Mouse (Mus musculus) urinary bladder, postnatal 25 days (tissue): Measurements from ENCODE around the gene Srsf7.
"Not testable (repeated sequence)": the region's sequence is repeated elsewhere in the genome, so short reads cannot be mapped to it uniquely, and the experiment has no call there.

ENCODE experiments used
- DNase-seq: peaks from one replicate; pipeline ENCODE4 v3.0.0; 2022; ENCODE audit warnings: low spot score

Gene Srsf7

DNA sequence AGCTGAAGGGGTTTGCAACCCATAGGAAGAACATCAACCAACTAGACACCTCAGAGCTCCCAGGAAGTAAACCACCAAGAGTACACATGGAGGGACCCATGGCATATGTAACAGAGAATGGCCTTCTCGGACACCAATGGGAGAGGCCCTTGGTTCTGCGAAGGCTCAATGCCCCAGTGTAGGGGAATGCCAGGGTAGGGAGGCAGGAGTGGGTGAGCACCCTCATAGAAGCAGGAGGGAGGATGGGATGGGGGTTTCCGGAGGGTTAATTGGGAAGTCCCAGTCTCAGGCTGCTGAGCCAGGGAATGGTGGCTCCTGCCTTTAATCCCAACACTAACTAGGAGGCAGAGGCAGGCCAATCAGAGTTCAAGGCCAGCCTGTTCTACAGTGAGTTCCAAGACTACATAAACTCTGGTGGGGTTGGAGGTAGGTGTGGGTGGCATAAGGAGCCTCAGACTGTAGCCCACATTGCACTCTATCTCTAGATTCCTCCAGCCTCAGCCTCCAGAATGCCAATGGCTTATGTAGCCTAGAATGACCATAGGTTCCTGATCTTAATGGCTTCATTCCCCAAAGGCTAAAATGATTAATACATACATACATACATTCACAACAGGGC lies 7.8 kb downstream of the Srsf7 start:
- DNase-seq, result no peak

DNA sequence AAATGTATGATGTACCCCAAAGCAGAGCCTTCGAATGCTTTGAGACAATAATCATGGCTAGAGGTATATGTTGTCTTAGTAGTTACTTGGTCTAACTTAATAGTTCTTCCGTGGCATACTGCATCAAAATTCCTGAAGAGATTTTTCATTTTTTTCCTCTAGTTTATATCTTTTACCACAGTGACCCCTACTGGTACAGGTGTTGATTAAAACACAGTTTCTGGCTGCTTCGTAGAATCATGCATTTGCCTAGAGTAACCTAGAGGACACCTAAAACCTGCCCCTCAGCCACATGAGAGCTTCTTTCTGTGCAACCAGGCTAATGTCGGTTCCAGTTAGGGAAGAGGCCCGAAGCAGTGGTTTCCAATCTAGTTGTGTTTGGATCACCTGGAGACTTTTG lies 14.0 kb downstream of the Srsf7 start:
- DNase-seq, result no peak

DNA sequence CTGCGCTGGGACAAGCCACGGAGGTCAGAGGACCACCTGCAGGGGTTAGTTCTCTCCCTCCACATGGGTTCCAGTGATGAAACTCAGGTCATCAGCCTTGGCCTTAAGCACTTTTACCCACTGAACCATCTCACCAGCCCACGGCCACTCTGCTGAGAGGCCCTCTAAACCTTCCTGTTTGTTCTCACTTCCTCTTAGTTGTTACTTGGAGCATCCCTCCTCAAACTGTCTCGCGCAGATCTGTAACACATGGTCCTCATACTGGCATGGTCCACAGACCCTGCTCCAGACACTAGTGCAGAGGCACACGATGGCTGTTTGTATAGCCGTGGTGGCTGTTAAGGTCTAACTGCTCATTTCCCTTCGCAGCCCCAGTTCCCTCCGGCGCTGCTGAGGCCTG lies 23.5 kb downstream of the Srsf7 start:
- DNase-seq, result no peak

DNA sequence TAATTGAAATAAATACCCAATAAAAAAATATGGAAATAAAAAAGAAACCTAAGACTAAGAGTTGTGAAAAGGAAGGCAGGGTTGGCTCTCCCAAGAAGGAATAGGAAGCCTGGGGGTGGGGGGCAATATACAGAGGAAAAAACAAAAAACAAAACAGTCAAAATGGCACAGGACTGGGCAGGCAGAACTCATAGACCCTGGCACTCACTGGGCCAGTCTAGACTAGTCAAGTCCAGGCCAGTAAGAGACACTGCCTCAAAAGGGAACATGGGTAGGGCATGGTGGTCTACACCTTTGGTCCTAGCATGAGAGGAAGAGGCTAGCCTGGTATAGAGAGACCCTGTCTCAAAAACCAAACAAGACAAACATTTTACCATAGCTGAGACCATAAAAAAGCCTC lies 26.6 kb downstream of the Srsf7 start:
- DNase-seq, result no peak

DNA sequence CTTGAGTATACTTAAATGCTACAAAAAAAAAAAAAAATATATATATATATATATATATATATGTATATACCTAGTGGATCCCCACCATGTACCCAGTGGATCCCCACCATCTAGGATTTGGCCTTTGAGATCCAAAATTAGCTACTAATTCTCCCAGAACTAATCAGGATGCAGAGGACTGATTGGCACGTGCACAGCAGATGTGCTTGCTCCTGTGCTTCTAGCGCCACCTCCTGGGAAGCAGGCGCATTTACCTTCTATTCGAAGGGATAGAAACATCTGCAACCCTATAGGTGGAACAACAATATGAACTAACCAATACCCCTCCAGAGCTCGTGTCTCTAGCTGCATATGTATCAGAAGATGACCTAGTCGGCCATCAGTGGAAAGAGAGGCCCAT lies 27.1 kb downstream of the Srsf7 start:
- peak; percentile 72 for DNase-seq

DNA sequence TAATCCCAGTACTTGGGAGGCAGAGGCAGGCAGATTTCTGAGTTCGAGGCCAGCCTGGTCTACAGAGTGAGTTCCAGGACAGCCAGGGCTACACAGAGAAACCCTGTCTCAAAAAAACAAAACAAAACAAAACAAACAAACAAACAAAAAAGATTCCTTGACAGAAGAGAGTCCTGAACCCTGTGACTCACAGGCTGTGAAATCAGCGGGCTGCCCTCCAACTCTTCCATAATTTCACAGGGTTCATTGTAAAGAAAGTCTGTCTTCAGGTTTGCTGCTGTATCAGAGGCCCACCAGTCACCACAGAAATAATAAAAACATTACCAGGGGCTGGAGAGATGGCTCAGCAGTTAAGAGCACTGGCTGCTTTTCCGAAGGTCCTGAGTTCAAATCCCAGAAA lies 28.3 kb downstream of the Srsf7 start:
- DNase-seq, result not testable (repeated sequence)

DNA sequence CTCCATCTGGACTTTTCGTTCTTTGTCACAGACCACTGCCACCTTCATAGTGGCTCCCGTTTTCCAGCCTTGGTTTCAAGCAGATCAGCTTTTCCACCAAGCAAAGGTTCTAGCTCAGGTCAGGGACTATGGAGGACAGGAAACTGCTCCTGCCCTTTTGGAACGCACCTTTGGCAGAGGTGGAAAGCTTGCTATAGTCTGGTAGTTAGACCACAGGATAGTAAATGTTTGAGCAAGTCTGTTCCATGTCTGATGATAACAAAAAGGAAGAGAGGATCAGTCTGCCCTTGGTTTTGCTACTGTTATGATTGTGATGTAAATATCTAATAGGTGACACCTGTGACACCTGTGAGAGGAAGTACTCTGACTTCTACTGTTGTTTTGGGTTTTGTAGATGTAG lies 31.1 kb downstream of the Srsf7 start:
- no peak for DNase-seq

DNA sequence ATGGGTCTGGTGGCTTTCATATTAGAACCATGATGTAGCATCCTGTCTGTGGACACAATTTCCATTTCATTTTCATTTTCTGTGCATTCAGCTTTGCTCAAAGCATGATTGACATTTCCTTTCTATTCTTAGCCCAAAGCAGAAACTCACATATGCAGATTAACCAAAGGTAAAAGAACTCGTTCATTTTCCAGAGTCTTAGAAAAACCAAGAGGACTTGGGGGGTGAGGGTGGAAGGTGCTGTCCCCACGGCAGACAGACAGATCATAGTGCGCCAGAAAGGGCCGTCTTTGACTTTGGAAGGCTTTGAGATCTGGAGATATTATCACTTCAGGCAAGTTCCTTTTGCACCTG lies 31.7 kb downstream of the Srsf7 start:
- no peak for DNase-seq

DNA sequence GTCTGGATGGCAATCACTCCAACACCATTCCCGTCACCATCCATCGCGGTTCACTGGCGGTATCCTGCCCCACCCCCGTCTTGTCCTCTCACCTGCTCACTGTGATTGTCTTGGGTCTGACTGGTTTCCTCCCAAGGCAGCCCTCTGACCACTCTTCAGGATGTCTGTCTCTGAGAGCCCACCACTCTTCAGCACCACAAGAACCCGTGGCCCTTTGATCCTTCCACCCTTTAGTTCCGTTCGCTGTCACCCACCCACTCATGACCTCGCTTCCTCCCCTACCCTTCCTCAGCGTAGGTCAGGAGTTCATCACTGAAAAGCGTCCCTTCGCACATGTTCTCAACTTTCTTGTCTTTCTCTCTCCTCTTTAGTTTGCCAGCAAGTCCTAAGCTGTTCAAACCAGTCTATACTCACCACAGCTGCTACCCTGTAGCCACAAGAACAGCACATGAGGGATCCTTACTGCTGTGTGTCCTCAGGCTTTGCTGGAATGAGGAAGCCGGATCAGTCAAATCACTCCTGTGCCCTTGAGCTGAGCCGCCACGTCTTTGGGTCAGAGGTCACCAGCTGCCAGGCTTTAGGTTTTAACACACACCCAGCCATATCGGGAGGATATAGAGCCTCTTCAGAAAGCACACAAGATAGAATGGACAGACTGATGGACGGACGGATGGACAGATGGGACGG lies 32.3 kb downstream of the Srsf7 start:
- DNase-seq, result no peak

DNA sequence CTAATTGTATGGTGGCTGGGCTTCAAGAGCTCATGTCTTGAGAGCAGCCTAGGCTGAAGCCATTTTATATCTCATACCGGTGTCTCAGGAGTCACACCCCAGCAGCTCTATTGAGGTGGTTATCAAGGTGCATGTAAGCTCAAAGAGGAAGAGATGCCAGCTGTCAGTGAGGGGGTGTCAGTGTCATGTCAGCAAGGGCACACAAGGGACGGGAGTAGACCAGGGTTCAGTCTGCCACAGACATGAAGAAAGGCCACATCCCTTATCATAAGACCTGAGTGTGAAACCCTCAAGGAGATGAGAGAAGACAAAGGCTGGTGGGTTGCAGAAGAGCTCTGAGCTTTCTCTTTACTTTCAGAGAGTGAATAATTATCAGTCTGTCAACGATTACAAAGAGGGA lies 33.0 kb downstream of the Srsf7 start:
- no peak for DNase-seq

DNA sequence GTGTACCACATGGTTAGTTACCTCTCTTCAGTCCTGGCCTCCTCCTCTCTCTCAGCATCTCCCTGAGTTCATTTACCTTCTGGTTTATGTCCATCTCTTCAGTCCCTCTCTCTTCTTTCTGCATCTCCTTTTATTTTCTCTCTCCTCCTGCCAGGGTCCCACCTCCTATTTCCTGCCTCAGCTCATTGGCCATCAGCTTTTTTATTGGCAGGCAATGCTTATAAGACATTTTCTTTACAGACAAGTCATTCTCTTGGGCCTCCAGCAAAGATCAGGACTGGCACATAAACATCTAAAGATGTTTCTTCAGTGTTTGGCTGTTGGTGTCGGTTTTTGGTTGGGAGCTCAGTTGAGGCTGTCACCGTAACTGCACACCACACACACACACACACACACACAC lies 33.4 kb downstream of the Srsf7 start:
- no peak for DNase-seq

DNA sequence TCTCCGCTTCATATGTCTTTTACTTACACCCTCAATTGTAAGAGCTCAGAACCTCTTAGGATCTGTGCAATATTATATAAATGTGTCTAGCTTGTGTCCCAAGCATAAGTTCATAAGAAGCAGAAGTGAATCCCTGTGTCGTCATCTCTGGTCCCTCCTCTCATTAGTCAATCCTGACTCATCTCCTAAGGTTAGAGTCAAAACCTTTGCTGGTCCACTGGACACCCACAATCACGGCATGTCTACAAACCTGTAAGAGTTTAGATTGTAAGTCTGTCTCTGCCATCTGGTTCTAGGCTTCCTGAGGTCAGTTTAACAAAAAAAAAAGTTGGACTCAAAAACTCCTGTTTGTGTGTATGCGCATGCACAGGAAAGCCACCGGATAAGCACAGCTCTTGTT lies 34.3 kb downstream of the Srsf7 start:
- DNase-seq, result no peak

DNA sequence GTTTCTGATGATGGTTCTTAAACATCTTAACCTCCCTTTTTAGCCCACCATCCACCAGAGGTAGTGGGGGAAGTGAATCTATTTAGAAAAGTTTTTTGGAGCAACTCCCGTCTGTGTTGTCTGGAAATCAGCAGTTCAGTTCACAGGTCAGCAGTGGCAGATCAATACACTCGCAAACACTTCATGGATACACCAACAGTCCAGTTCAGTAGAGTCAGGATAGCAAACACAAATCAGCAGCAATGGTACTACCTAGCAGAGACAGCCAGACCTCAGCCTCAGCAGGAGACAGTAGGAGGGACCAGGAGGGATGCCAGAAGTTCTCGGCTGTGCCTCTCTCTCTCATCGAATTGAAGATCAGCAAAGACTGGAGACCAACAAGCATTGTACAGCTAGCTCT lies 35.2 kb downstream of the Srsf7 start:
- no peak for DNase-seq

DNA sequence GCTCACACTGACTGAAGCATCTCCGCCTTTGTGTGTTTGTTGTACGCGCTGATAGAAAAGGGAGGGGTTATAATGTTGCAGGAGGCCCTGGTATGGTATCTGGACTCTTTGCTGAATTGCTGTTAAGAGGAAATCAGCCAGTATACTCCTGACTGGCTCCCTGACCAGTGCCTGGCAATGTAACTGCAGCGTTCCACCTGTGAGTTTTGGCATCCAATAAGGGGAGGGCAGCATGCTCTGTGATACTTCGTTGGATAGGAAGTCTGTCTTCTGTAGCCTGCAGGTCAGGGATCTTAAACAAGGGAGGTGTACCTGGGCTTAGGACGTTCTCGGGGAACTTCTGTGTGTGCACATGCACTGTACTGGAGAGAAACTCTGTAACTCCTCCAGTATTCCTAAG lies 36.2 kb downstream of the Srsf7 start:
- DNase-seq, result no peak

DNA sequence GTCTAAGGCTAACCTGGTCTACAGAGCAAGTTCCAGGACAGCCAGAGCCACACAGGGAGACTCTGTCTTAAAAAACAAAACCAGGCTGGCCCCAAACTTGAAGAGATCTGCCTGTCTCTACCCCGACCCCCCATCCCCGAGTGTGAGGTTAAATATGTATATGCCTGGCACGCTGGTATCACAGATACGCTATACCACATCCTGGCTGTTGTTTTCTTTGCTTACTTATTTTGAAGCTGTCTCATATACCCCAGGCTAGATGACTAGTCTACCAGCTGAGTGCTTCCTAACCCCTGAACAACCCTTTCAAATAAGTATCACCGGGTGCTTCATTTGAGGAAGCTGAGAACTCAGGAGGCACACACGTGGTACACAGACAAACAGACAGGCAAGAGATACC lies 37.3 kb downstream of the Srsf7 start:
- DNase-seq, result no peak

DNA sequence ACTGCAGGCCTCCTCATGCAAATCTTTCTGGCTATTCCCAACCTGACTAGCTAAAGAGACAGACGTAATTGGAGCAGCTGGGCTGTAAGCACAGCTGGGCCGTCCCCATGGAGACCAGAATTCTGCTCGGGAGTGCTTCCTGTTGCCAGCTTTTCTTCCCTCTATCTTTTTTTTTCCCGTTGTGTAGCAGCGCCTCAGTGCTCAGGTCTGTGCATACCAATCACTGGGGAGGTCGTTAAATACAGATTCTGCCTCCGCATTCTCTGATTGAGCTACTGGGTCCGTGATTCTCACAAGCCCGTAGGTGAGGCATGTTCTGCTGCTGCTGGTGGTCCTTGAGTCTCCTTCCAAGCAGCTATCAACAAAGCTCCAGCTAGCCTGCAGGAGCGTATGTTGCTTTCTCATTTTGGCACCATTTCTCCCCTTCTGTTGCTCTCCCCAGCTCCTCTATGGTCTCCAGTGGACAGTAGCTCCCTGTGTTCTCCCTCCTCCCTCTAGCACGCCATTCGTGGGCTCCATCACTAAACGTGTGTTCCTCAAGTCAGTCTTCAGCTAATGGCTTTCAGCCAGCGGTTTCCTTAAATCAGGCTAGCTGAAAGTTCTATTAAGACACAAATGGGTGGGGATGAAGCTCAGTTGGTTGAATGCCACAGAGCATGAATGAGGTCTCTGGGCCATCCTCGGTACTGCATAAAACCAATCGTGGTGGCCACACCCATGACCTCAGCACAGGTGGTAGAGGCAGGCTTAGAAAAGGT lies 38.5 kb downstream of the Srsf7 start:
- DNase-seq, result no peak

DNA sequence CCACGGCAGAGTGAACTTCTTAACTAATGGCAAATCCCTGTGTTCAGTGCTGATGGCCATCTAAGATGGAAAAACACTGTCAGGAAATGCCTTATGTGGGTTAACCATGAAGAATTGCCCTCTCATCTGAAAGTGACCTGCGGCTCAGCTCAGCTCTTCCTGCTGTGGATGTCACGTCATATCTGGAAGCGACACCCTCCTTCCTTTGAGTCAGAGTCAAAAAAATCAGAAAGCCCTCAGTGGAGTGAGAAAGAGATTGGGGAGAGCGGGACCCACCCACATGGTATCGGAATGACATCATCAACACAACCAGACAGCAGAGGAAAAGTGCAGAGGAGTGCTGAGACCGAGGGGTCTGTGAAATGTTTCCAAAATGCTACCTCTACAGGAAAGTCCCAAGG lies 39.3 kb downstream of the Srsf7 start:
- DNase-seq, result no peak

DNA sequence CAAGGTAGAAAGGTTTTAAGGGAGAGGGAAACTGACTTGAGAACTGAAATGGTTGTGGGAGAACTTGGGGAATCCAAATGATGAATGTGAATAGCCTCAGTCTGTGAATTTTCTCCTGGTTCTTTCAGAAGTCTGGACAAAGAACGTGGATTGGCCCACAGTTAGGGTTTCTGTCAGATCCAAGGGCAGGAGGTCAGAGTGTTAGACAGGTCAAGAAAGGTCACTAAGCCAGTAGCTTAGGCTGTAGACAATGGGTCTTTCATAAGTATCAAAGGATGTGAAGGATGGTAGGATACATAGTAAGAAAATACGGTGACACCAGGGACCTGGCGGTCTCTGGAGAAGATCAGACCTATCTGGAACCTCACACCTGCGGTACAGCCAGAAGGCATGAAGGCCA lies 39.7 kb downstream of the Srsf7 start:
- no peak for DNase-seq

DNA sequence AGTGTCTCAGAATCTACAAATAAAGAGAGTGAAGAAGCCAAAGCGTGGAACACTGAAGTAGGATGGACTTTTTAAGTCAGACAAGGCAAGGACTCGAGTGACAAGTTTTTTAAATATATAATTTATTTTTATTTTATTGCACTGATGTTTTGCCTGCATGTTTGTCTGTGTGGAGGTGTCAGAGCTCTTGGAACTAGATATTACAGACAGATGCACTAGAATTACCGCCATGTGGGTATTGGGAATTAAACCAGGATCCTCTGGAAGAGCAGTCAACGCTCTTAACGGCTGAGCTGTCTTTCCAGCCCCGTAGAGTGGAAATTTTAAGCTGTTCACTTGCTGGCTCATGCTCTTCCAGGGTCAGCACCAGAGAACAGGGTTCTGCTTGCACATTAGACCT lies 40.8 kb downstream of the Srsf7 start:
- no peak for DNase-seq

DNA sequence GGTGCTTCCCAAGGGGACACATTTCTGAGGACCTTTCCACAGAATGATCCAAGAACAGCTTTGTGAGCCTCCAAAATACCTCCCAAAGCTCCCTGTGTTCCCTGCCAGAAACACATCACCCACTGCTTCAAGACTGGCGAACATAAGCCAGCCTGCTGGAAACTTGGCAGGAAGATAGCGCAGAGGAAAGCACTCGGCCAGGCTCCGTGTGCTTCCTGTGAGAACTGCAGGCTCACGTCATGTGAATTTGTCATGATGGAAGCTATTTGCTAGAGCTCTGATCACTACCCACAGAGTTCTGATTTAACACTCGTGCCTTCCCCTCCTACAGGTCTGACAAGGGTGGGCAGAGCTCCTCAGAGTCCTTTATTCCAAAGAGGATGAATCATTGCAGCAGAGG lies 41.4 kb downstream of the Srsf7 start:
- DNase-seq, result no peak

DNA sequence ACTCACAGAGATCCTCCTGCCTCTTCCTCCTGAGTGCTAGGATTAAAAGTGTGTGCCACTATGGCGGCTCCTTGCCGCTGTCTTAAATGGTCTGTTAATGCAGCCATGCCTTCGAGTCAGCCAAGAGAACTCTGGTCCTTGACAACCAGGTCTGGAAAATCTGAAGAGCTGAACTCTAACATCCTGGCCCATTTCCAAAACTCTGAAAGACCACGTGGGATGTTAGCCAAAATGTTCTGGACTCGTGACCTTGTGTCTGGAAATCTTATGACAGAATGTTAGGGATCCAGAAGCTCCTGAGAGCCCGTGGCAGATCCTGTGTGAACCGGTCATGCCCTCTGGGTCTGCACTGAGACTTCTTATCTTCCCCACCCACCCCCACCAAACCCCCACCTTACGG lies 43.1 kb downstream of the Srsf7 start:
- no peak for DNase-seq

DNA sequence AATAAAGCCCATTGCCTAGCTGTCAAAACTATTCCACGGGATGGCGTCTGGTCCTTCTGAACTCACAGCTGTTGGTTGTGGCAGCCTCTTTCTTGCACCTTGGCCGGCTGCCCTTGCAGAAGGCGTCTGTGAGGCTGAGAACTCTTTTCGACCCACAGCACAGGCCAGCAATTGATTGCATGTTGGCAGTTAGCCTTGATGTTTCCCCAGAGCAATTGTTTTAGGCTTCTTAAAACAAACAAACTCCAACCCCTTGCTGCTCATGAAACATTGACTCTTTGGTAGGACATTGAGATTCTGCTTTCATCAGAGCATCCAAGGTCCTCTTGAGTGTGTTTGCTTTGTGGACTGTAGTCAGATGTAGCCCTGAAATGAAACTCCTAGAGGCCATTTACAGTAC lies 46.7 kb downstream of the Srsf7 start:
- peak; percentile 24 for DNase-seq

DNA sequence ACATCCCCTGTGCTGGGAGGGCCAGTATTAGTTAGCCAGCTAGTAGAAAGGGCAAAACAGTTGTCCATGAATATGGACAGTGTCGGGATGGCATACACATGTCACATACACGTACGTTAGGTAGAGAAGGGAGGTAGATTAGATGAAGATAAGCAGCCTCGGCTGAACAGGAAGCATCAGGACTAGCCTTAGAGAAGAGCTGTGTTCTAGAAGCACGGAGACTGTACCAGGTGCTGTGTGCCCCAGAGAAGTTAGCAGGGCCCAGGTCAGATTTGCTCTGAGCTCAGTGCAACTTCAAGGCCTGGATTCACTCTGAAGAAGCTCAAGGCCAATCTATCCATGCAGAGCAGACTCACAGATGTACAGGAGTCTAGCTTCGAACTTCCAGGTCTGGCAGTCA lies 49.6 kb downstream of the Srsf7 start:
- no peak for DNase-seq

DNA sequence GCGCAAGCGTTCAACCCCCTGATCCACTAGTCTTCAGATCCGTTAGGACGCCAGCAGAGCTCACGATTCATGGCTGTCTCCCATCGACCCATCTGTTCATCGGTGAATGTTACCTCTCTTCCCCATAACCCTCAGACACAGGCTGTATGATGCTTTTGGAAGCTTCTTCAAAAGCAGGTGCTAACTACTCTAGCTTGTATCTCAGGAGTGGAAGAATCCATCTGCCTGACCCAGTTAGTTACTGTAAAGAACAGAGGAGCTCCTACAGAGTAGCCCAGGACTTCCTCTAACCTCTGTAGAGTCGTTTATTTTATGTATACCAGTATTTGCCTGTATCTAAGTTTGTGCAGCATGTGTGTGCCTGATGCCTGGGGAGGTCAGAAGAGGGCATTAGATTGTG lies 50.2 kb downstream of the Srsf7 start:
- DNase-seq, result no peak
